Mouse (Mus musculus) MEL (cell line): ENCODE measurements at regions not wholly inside any gene's neighbourhood (a gene's known extent, or its start where the extent isn't known, plus 50 kb on each side); places are given as distances from the start of the nearest gene placed in this dataset.

Experiments used
- DNase-seq: peaks from one replicate; pipeline ENCODE4 v3.0.0; 2011; ENCODE audit warnings: low read depth, low spot score
- H3K27ac ChIP-seq: 2 replicates; pipeline ENCODE4 v1.5.1; 2012; ENCODE audit warnings: low read depth, mild to moderate bottlenecking, control low read depth, low read length, moderate library complexity; ENCODE audit not compliant: control insufficient read depth
- H3K27me3 ChIP-seq, 2 experiments: fragments of 150-350 bp in 1 of 2; sonication (generic) in 1 of 2; 2 replicates each; pipeline ENCODE4 v1.6.1; 2012; ENCODE audit warnings: low read length in 2 of 2, mild to moderate bottlenecking in 2 of 2, improper control_type of control experiment in 1 of 2, moderate library complexity in 1 of 2; ENCODE audit not compliant: insufficient read depth in 2 of 2, control insufficient read depth in 1 of 2
- H3K36me3 ChIP-seq, 2 experiments: 2 replicates each; pipeline ENCODE4 v1.6.1; 2012 to 2014; ENCODE audit warnings: low read length in 2 of 2, improper control_type of control experiment in 1 of 2, inconsistent platforms in 1 of 2, mild to moderate bottlenecking in 1 of 2; ENCODE audit not compliant: insufficient read depth in 2 of 2, control insufficient read depth in 1 of 2
- H3K4me1 ChIP-seq, 2 experiments: fragments of 150-350 bp in 1 of 2; sonication (generic) in 1 of 2; 2 replicates each; pipeline ENCODE4 v1.6.1; 2012; ENCODE audit warnings: low read length in 2 of 2, improper control_type of control experiment in 1 of 2, mild to moderate bottlenecking in 1 of 2; ENCODE audit not compliant: insufficient read depth in 2 of 2, control insufficient read depth in 1 of 2
- H3K4me3 ChIP-seq, 2 experiments: fragments of 150-350 bp in 1 of 2; sonication (generic) in 1 of 2; 2 replicates each; pipeline ENCODE4 v1.5.1; 2012; ENCODE audit warnings: low read depth in 2 of 2, low read length in 2 of 2, mild to moderate bottlenecking in 2 of 2, moderate library complexity in 2 of 2, control low read depth in 1 of 2, improper control_type of control experiment in 1 of 2; ENCODE audit not compliant: control insufficient read depth in 1 of 2, insufficient read depth in 1 of 2
- H3K79me2 ChIP-seq: 2 replicates; pipeline ENCODE4 v1.6.1; 2012; ENCODE audit warnings: mild to moderate bottlenecking, low read length, moderate library complexity; ENCODE audit not compliant: control insufficient read depth, poor library complexity, insufficient read depth
- H3K9ac ChIP-seq: 2 replicates; pipeline ENCODE4 v1.6.1; 2012; ENCODE audit warnings: low read depth, mild to moderate bottlenecking, control low read depth, low read length, moderate library complexity; ENCODE audit not compliant: control insufficient read depth, poor library complexity, severe bottlenecking
- H3K9me3 ChIP-seq: fragments of 150-350 bp; sonication (generic); replicated peaks from 2 replicates; pipeline ENCODE4 v1.6.1; 2012; ENCODE audit warnings: mild to moderate bottlenecking, low read length, improper control_type of control experiment, moderate library complexity; ENCODE audit not compliant: insufficient read depth
- BHLHE40 ChIP-seq: IDR thresholded peaks from 2 replicates; pipeline ENCODE4 v1.6.1; 2012; ENCODE audit warnings: low read depth, mild to moderate bottlenecking, inconsistent platforms, low read length, improper control_type of control experiment, borderline replicate concordance
- CHD1 ChIP-seq: IDR thresholded peaks from 2 replicates; pipeline ENCODE4 v1.6.1; 2012; ENCODE audit warnings: low read depth, mild to moderate bottlenecking, inconsistent platforms, low read length, improper control_type of control experiment
- CTCF ChIP-seq, 3 experiments: IDR thresholded peaks in 2 of 3; conservative IDR thresholded peaks in 1 of 3; 2 replicates each; pipeline ENCODE4 v1.5.1; 2011 to 2012; ENCODE audit warnings: low read length in 3 of 3, low read depth in 2 of 3, mild to moderate bottlenecking in 2 of 3, improper control_type of control experiment in 1 of 3, inconsistent platforms in 1 of 3, mixed read lengths in 1 of 3, moderate library complexity in 1 of 3; ENCODE audit not compliant: control insufficient read depth in 1 of 3, insufficient read depth in 1 of 3, poor library complexity in 1 of 3, severe bottlenecking in 1 of 3
- ELF1 ChIP-seq: IDR thresholded peaks from 2 replicates; pipeline ENCODE4 v1.6.1; 2014; ENCODE audit warnings: low read depth, mild to moderate bottlenecking, inconsistent platforms, low read length, improper control_type of control experiment, moderate library complexity
- ETS1 ChIP-seq: IDR thresholded peaks from 2 replicates; pipeline ENCODE4 v1.6.1; 2012; ENCODE audit warnings: low read depth, mild to moderate bottlenecking, inconsistent platforms, low read length, improper control_type of control experiment, moderate library complexity
- GABPA ChIP-seq: IDR thresholded peaks from 2 replicates; pipeline ENCODE4 v1.6.1; 2012; ENCODE audit warnings: low read depth, mild to moderate bottlenecking, inconsistent platforms, low read length, improper control_type of control experiment, moderate library complexity
- GATA1 ChIP-seq: IDR thresholded peaks from 2 replicates; pipeline ENCODE4 v1.6.1; 2011; ENCODE audit warnings: low read depth, low read length, improper control_type of control experiment
- JUND ChIP-seq: IDR thresholded peaks from 2 replicates; pipeline ENCODE4 v1.6.1; 2011; ENCODE audit warnings: low read depth, mild to moderate bottlenecking, improper control_type of control experiment, low read length
- MAZ ChIP-seq: IDR thresholded peaks from 2 replicates; pipeline ENCODE4 v1.6.1; 2012; ENCODE audit warnings: low read depth, mild to moderate bottlenecking, inconsistent platforms, low read length, improper control_type of control experiment
- MYB ChIP-seq: IDR thresholded peaks from 2 replicates; pipeline ENCODE4 v1.6.1; 2011; ENCODE audit warnings: mild to moderate bottlenecking, low read depth, low read length, improper control_type of control experiment
- MYC ChIP-seq: IDR thresholded peaks from 2 replicates; pipeline ENCODE4 v1.6.1; 2011; ENCODE audit warnings: low read depth, mild to moderate bottlenecking, low read length, improper control_type of control experiment, moderate library complexity
- NRF1 ChIP-seq: IDR thresholded peaks from 2 replicates; pipeline ENCODE4 v1.6.1; 2014; ENCODE audit warnings: low read depth, mild to moderate bottlenecking, inconsistent platforms, low read length, improper control_type of control experiment, moderate library complexity; ENCODE audit not compliant: poor library complexity, insufficient read depth, severe bottlenecking
- POLR2A ChIP-seq, 2 experiments: IDR thresholded peaks; 2 replicates each; pipeline ENCODE4 v1.6.1; 2011 to 2012; ENCODE audit warnings: low read length in 2 of 2, mild to moderate bottlenecking in 2 of 2, control low read depth in 1 of 2, improper control_type of control experiment in 1 of 2, low read depth in 1 of 2, moderate library complexity in 1 of 2; ENCODE audit not compliant: control insufficient read depth in 1 of 2, insufficient read depth in 1 of 2, poor library complexity in 1 of 2
- TAL1 ChIP-seq: IDR thresholded peaks from 2 replicates; pipeline ENCODE4 v1.6.1; 2012; ENCODE audit warnings: mild to moderate bottlenecking, inconsistent platforms, low read length, moderate library complexity, mixed read lengths
- TBP ChIP-seq: IDR thresholded peaks from 2 replicates; pipeline ENCODE4 v1.8.0; 2011; ENCODE audit warnings: low read depth, low read length, improper control_type of control experiment
- USF1 ChIP-seq: IDR thresholded peaks from 2 replicates; pipeline ENCODE4 v1.6.1; 2014; ENCODE audit warnings: low read depth, mild to moderate bottlenecking, inconsistent platforms, low read length, improper control_type of control experiment, moderate library complexity
- USF2 ChIP-seq, 2 experiments: IDR thresholded peaks; 2 replicates each; pipeline ENCODE4 v1.6.1; 2011 to 2012; ENCODE audit warnings: improper control_type of control experiment in 2 of 2, low read length in 2 of 2, borderline replicate concordance in 1 of 2, inconsistent platforms in 1 of 2, low read depth in 1 of 2, mild to moderate bottlenecking in 1 of 2; ENCODE audit not compliant: insufficient read depth in 1 of 2
- ZC3H11A ChIP-seq: IDR thresholded peaks from 2 replicates; pipeline ENCODE4 v1.6.1; 2012; ENCODE audit warnings: low read depth, mild to moderate bottlenecking, inconsistent platforms, low read length, improper control_type of control experiment
- ZMIZ1 ChIP-seq: IDR thresholded peaks from 2 replicates; pipeline ENCODE4 v1.6.1; 2012; ENCODE audit warnings: low read depth, mild to moderate bottlenecking, inconsistent platforms, low read length, improper control_type of control experiment, moderate library complexity
- ZNF384 ChIP-seq: IDR thresholded peaks from 2 replicates; pipeline ENCODE4 v1.6.1; 2012; ENCODE audit warnings: low read depth, mild to moderate bottlenecking, inconsistent platforms, low read length, improper control_type of control experiment

DNA sequence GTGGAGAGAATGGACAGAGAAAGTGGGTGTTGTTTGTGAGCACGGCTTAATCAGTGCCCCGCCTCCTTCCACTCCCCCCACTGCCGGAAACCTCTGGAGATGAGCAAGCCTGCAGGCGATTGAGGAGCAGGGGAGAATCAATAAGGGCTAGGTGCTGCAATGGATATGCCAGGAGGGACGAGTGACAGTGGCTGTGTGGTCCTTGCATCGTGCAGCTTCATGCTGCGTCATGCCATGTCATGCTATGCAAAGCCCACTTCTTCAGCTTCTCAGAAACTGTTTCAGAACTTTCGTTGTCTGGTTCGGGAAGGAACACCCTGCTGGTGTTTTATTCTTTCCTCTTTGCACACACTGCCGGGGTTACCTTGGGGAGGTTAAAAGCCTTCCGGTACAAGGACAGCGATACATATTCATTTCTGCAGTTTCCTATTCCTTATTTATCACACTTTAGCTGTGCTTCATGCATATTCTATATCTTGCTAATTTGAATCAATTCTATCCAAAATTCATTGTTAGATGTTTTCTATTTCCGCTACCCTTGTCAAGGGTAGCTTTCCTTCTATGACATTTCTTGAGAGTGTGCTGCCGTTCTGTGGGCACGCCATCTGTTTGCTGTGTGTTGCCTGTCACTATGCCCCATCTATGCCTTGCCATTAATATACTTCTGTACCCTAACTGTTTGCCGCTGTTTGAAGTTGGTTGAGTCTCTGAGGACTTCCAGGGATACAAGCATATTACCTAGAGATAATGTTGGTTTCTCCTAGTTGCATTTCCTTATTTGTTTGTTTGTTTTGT, 202.8 kb upstream of the Stt3b start:
- Histone ChIP-seq H3K9ac (no peak overlapping the region), H3K79me2 (no peaks in the 10 kb centered on the region), H3K4me3 (no peak overlapping the region), H3K36me3 (no peaks in the 10 kb centered on the region), H3K27me3 (no peaks in the 10 kb centered on the region), H3K27ac (no peak overlapping the region), H3K4me1 (no peaks in the 10 kb centered on the region), H3K9me3 (no peaks in the 10 kb centered on the region)
- no peak for DNase-seq
- no peak for TF ChIP-seq GATA1
- TF ChIP-seq ETS1 = no peak
- TF ChIP-seq GABPA = no peak
- no peak for TF ChIP-seq JUND
- no peak for TF ChIP-seq ZMIZ1
- TF ChIP-seq TBP = no peak
- TF ChIP-seq MYB = no peak
- no peak for TF ChIP-seq CTCF (IDR thresholded peaks at IDR 0.05 in 2 of 3, conservative IDR thresholded peaks at IDR 0.05 in 1 of 3; ENCODE audit: control insufficient read depth in 1 of 3, insufficient read depth in 1 of 3, low read depth in 2 of 3, low read length in 3 of 3, poor library complexity in 1 of 3, severe bottlenecking in 1 of 3)
- TF ChIP-seq NRF1 = no peak
- TF ChIP-seq BHLHE40 = no peak
- TF ChIP-seq USF1 = no peak
- TF ChIP-seq CHD1 = no peak
- no peak for TF ChIP-seq MAZ
- TF ChIP-seq ELF1 = no peak
- no peak for TF ChIP-seq ZNF384
- TF ChIP-seq USF2 (IDR thresholded peaks at IDR 0.05; ENCODE audit: borderline replicate concordance in 1 of 2, insufficient read depth in 1 of 2, low read depth in 1 of 2, low read length in 2 of 2) = no peak
- no peak for TF ChIP-seq MYC

DNA sequence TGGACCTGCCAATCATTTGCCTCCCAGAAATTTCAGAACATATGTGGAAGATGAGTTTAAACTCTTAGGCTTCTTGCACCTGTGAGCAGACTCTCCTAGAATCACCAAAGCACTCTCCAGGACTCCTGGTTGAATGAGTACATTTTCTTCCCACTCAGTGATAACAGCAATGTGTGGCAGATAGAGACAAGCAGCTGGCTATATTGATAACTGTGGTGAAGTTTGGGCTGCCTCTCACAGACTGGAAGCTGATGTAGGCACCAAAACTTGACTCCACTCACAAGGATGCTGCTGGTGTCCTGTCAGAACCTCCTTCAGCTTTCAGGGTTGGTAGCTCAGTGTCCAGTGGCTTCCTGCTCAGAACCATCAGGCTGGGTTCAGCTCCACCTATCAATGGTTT, 207.7 kb upstream of the Stt3b start:
- DNase-seq = no peak
- TF ChIP-seq ZC3H11A (no peak), POLR2A (IDR thresholded peaks at IDR 0.05; ENCODE audit: control insufficient read depth in 1 of 2, insufficient read depth in 1 of 2, low read depth in 1 of 2, low read length in 2 of 2, poor library complexity in 1 of 2) (no peak), GATA1 (no peak), MAZ (no peak), ZNF384 (no peak), BHLHE40 (no peak), TAL1 (no peak), NRF1 (no peak)
- no peaks in the 10 kb centered on the region for H3K27me3 ChIP-seq

More for the DNA sequence above, 207.7 kb upstream of the Stt3b start:
- Histone ChIP-seq H3K4me3 (no peak overlapping the region), H3K9me3 (no peaks in the 10 kb centered on the region), H3K79me2 (no peaks in the 10 kb centered on the region), H3K27ac (no peak overlapping the region), H3K9ac (no peak overlapping the region), H3K36me3 (no peaks in the 10 kb centered on the region), H3K4me1 (no peaks in the 10 kb centered on the region)
